Mouse (Mus musculus): ENCODE data around the gene Rpl11. TPM values are rescaled to one million over a fixed set of nuclear protein-coding genes. Genes with fewer than 3 reads are reported as not detected.
A peak's percentile ranks its signal among the peaks of the same experiment; 100 is the strongest.

Gene Rpl11
- total RNA-seq, 2 experiments from 2014 or later, result 700 to 707 TPM

DNA sequence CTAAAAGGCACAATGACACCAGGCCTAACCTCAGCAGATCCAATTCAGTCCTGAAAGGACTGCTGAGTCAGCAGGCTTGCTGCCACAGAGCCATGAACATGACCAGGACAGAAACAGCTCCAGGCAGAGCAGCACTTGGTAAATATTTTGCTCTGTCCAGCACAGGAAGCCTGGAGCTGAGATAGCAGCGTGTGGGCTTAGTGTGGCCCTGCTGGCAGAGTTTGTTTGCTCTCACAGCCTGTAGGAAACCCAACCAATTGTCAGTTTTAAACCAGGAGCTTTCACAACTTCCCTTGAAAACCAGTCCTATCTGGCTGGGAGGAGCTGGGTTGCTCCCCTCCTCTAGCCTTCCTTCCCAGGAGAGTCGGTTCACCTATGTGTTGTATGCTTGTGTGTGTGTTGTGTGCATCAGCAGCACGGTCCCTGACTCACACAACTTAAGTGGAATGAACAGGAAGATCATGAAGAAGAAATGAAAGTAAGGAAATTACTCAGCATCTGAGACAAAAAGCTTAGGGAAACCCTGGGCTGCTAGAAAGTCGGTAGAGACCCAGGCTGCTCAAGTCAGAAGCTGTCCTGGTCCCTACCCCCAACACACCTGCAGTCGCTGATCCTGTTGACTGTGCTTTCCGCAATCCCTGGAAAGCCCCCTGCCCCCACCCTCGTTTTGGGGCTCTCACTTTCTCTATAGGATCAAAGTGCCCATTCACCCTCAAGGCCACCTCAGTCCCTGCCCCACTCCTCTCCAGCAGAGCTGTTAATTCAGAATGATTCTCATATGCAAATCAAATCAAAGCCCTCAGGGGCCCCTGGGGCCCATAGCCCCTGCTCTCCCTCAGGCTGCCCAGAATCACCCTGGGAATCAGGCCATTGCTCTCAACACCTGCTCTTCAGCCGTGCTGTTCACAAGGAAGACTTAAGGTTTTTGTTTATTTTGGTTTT lies 22.0 kb downstream of the Rpl11 start:
- no peak for DNase-seq (ENCODE audit: low spot score in 2 of 2)

DNA sequence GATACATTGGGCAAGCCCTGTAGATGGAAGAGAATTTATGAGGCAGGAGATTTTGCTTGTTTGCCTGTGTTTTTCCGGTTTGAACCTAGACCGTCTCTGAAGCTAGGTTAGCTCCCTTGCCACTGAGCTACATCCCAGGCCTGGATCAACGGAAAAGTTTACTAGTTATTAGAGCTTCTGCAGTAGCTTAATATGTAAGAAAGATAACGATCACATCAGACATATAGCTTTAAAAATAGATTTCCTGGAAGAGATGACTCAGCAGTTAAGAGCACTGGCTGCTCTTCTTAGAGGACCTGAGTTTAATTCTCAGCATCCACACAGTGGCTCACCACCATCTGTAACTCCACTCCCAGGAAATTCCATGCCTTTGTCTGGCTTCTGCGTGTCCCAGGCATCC lies 24.5 kb downstream of the Rpl11 start:
- DNase-seq (ENCODE audit: low spot score in 2 of 2), result no peak

DNA sequence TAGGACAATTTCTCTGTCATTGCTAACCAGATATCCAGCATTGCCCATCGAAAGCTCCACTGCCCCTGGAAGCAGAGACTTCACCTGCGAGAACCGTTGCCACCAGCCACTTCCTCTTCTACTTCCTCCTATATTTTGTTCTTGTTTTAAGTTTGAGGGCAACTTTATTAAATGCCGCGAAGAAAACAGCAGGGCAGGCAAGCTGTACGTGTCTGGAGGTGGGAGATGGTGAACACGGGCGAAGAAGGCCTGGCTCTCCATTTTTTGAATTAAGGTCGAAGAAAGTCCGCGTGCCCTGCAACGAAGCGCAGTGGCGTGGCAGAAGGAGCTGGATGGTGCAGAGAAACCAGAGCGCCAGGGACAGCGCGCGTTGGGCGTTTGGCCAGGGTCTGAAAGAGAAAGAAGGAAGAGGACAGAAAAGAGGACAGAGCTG lies 25.1 kb downstream of the Rpl11 start:
- no peak for DNase-seq (ENCODE audit: low spot score in 2 of 2)

DNA sequence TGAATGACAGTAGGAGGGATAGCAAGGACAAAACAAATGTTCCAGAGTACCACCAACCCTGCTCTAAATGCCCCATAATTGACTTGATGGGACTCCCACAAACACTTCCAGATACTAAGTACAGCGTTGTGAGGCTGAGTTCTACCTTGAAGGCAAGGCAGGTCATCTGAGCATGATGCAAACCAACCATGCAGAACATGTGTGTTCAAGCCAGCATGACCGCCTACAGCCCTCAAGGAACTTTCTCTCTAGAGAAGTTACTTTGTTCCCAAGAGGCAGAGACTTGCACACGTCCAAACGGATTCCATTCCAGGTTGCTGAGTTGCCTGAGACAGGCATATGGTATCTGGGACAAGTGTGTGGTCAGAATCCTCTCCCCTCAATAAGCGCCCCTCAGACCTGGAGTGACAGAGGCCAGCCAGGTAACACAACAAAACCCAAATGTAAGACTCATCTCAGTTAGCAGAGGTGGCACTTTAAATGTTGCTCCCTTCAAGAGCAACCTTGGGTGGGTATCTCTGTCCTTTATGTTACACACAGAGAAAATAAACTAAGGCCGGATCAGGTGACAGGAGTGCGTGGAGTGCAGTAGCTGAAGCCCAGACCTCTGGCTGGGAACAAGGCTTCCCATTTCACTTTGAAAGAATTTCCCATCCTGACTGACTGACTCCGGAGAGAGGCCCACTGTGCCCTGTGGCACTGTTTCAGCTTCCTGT lies 25.7 kb downstream of the Rpl11 start:
- no peak for DNase-seq (ENCODE audit: low spot score in 2 of 2)

DNA sequence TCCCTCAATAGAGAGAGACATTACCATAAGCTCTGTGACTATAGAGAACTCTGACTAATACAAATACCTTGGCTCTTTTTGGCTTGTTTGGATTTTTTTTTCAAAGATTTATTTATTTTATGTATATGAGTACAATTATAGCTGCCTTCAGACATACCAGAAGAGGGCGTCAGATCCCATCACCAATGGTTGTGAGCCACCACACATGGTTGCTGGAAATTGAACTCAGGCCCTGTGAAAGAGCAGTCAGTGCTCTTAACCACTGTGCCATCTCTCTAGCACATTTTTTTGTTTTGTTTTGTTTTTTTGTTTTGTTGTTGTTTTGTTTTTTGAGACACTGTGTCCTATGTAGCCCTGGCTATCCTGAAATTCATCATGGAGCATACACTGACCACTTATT lies 27.9 kb downstream of the Rpl11 start:
- DNase-seq (ENCODE audit: low spot score in 2 of 2), result no peak

DNA sequence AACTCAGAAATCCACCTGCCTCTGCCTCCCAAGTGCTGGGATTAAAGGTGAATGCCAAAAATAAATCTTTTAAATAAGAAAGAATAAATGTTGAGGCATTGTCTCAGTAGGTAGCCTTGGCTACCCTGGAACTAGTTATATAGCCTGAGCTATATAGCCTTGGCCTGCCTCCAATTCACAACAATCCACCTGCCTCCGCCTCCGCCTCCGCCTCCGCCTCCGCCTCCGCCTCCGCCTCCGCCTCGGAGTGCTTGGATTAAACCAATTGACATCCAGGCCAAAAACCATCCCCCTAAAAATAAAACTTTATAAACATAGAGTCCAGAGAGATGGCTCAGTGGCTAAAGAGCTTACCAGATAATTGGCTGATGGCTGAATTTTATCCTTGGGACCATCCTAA lies 30.3 kb downstream of the Rpl11 start:
- DNase-seq (ENCODE audit: low spot score in 2 of 2), result no peak

DNA sequence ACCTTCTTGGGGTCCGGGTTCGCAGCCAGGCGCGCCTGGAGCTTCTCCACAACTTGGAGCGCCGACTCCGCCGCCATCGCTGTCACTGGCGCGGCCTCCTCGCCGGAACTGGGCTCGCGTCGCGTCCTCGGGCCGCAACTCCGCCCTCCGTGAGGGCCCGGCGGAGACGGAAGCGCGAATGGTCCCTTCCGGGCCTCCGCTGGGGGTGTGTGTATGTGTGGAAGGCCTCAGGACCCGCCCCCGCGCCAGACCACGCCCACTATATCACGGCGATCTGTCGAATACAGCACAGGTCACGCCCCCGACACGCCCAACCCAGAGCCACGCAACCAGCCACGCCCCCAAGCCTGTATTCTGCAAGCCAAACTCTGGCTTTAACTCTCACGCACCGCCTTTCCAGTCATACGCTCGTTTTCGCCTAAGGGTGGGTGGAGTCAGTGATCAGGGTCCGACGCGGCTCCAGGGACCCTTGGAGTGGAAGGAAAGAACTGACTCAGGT lies 31.6 kb downstream of the Rpl11 start, which contains the start of gene Eloa:
Eloa (minus strand) TSS at position 215 of the 499 bp plus-strand sequence.
- peak; percentile 98 to 100 for DNase-seq (ENCODE audit: low spot score in 2 of 2)

DNA sequence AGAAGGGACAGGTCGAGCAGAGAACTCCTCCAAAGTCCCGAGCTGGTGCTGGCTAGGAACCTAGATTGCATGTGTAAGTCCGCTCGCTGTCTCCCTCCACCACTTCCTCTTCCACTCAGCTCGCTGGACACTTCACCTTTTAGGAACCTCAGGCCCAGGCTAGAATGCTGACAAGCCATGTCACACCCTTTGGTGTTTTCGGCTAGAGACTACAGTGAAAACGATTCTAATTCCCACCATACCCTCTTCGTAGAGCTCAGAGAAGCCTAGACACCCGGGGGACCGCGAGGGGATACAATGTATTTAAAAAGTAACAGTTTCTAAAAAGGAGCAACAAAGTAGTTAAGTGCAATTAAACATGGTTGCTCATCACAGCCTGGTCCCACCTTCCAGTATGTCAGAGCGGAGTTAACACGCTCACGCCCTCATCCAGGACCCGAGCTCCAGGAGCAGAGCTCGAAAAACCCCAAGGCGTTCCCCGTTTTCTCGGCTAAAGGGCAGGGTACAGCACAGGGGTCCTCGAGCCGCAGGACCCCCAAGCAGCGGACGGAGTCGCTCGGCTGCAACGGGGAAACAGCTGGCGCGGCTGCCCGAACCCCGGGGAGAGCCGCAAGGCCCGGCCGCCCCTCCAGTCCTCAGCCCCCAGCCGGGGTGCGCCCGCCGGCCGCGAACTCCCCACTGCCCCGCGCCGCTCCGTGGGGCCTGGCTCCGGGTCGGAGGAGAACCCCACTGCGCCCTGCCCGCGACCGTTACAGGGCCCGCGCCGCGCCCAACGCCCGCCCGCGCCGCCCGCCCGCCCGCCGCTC lies 32.3 kb downstream of the Rpl11 start:
- DNase-seq (ENCODE audit: low spot score in 2 of 2), result no peak

DNA sequence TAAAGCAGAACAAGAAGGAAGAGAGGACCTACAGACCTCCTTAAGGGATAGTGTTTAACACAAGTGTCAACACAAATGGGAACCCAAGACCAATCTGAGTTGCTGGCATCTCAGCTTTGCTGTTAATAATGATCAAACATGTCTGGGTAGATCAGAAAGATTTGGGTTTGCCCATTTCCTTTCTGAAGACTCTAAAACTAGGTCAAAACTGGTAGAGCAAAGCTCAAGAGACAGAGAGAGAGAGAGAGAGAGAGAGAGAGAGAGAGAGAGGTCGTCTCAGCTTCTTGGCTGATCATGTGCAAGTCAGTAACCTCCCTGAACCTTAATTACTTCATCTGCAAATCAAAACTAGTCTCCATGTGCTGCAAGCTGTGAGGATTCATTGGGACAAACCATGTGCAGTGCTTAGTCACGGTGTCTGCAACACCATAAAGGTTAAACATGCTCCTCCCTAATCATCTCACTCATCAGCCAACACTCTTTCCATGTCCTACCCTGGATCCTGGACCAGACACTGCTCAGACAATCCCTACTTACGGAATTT lies 37.1 kb downstream of the Rpl11 start:
- no peak for DNase-seq (ENCODE audit: low spot score in 2 of 2)

DNA sequence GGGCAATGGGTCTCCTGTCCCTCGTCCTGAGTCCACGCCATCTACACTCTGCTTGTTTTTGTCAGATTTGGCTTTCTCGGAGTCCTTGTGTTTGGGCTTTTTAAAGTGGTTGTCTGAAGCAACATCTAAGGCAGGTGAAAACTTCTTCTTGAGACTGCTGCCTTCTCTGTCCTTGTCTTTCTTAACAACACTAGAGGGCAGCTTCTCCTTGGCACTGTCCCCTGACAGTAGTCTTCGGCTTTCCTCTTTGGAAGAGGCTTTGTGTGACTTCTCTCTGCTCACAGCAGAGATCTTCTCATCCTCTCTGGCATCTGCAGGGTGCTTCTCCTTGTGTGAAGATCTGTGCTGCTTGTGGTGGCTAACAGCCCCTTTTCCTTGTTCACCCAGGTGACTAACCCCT lies 42.6 kb downstream of the Rpl11 start:
- no peak for DNase-seq (ENCODE audit: low spot score in 2 of 2)

DNA sequence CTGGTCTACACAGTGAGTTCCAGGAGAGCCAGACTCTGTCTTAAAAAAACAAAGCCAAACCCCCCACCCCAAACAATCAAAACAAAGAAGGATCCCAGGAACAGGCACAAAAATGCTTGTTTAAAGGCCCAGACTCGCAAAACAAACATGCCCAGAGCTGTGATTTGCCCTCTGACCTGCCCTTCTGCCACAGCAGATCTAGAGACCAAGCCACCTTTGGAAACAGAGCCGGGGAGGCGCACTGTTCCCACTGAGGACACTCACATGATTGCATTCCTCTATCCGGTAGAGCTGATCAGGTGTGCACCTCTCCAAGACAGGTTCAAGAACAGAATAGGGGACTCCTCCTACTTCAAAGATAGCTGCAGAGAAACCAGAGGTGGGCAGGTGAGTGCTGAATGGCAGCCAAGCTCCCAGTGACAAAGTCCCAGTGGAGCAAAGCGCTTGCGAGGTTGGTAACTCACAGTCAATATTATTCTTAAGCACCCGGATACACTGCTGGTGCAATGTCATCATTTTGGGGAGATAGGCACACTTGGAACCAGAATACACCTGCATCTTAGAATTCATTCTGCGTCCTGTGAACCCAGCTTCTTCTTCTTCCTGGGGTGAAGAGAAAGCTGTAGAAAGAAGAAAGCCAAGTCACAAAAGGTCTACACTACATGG lies 44.3 kb downstream of the Rpl11 start:
- no peak for DNase-seq (ENCODE audit: low spot score in 2 of 2)

DNA sequence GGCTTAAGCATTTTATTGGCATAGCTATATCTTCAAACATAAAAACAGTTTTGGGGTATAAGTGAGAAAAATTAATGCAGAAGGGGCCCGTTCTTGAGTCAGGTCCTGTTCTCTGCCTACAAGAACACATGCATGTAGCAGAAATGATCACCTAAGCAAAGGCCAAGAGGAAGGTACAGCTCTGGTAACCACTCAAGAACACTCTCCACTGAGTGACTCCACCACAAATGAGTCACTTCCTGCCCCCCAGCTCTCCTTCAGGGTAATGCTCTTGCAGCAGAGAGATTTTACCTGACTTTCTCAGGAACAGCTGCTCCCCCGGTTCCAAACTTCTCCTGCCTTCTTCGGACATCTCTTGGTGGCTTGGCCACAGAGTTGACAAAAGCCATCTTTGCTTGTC lies 46.4 kb downstream of the Rpl11 start:
- DNase-seq (ENCODE audit: low spot score in 2 of 2), result no peak

DNA sequence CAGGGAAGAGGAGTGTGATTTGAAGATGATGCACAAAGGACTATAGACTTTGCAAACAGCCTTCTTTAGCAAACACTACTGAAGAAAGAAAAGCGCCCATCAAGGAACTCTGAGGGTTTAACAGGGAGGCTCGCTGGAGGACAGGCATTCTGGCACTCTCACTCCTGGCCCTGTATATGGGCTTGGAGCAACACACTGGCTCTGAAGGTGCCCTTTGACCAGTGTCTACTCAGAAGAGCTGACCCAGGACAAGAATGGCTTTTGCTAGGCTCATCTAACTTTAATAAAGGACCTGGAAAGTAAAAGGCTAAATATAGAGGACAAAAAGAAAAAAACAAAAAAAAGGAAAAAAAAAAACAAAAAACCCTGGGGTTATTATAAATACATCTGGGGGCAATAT lies 48.3 kb downstream of the Rpl11 start:
- DNase-seq (ENCODE audit: low spot score in 2 of 2), result no peak

DNA sequence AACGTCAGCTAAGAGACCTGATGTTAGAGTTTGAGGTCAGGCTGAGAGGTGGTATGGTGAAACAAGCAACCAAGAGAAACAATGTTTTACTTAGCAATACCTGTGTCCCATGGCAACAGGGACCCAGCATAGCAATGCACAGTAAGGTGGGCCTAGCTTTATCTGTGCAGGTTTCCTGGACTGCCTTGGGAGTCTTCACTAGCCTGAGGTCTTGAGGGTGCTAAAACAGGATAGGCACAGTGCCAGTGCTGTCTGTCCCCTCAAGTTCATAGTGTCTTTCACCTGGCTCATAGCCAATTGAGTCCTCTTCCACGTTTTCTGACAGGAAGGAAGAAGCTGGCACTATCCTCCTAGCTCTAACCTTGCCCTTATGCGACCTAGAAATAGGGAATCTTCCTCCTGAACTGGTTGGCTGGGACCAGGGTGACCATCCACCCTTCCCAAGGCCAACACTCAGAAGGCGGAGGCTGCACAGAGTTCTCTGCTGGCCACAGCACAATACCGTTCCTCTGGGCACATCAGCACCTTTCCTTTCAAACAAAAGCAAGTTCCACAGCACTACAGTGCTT lies 49.0 kb downstream of the Rpl11 start:
- DNase-seq (ENCODE audit: low spot score in 2 of 2), result no peak

DNA sequence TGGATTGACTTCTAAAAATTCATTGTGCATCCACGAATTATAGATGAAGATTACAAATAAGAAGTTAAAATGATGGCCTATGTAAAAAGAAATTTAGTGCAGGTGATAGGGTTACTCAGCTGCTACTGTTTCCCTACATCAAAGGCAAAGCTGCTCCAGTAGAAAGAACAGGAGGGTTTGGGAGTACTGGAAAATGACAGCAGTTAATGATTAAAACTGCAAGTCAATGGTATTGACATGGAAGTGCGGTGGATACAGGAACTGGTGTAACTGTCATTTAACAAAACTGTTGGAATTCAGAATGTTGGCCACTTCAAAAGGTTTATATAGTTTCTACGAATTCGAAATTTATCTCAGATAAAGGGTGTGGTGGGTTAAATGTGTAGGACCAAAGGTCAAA lies 58.1 kb downstream of the Rpl11 start:
- DNase-seq (ENCODE audit: low spot score in 2 of 2), result no peak

DNA sequence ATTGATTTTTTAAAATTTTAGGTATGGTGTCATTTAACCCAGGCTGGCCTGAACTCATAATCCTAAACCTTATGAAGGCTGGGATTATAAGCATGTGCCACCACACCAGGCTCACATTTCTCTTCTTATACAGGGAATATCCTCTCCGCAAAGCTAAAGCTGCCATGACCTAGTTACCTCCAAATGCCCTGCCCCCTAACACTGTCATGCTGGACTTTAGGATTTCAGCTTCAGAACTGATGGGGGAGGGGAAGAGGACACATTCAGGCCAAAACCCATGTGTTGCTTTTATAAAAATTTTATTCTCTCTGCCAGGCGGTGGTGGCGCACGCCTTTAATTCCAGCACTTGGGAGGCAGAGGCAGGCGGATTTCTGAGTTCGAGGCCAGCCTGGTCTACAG lies 59.3 kb downstream of the Rpl11 start:
- DNase-seq (ENCODE audit: low spot score in 2 of 2), result no peak

DNA sequence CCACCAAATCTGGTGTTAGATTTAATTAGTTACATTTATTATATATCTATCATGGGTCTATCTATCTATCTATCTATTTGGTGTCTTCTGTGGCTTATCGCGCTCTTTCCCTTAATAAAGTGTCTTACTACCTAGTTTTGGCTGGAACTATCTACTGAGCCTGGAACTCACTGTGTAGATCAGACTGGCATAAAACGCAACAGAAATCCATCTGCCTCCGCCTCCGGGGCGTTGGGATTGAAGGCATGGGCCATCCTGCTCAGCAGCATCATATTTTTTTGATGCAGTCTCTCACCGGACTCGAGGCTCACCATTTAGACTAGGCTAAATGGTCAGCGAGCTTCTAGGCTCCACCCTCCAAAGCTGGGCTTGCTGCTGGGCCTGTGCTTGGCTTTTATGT lies 65.5 kb downstream of the Rpl11 start:
- no peak for DNase-seq (ENCODE audit: low spot score in 2 of 2)

DNA sequence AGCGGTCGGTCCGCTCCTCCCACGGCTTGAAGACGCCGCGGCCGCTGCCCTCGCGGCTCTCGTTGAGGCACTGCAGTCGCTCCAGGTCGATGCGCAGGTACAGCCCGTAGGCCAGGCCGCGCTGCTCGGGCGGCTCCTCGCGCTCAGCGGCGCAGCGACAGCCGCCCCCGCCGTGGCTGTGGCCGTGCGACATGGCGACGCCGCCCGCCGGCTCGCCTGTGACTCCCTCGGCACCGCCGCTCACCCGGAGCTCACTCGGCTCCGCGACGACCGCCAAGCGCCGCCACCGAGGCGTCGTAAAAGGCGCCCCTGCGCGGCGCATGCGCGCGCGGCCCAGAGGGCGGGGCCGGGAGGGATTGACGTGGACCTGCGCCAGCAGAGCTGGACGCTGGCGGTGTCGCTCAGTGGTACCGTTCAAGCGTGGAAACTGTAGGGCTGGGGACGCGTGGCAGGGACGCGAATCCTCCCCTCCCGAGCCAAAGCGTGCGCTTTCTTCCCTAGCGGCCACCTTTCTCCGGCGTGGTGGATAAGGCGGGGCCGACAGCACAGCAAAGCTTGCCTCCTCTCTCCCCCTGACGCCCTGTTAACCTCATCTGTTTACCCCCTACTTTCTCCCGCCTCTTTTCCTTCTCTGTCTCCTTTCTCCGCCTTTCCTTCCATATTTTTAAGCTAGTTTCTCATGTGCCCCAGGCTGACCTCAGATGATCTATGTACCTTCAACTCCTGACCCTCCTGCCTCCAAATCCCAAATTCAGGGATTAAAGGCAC lies 66.1 kb downstream of the Rpl11 start, which contains the start of gene Pithd1:
Pithd1 (minus strand) TSS at position 322 of the 768 bp plus-strand sequence.
- peak; percentile 78 to 91 for DNase-seq (ENCODE audit: low spot score in 2 of 2)

DNA sequence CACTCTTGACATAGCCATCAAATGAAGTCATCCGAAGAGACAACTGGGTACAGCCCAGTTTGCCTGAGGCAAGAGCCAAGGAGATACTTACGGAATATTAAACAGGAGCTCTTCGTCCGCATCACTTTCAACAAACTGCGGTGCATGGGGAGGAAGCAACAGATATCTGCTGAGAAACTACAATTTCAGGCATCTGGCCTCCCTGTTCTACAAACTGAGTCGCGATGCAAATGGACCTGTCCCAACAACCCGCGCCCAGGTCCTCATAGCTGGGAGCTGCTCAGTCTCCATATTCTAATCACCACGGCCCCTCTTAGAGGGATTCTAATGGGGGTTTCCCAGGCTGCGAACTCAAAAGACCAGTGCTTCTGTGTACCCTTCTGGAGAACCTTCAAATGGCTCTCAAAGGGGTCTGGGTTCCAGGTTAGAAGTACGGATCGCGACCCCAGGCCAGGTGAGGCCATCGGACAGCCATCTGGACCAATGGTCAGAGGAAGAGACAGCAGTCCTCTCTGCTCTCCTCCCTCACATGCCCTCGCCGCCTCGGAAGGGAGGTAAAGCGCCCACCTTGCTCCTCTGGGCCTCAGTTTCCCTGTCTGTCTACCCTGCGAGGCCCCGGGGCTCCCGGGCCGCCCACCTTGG lies 66.8 kb downstream of the Rpl11 start:
- no peak for DNase-seq (ENCODE audit: low spot score in 2 of 2)
